Mouse (Mus musculus): ENCODE measurements around the gene Ptprg.

- TF ChIP-seq CHD2 (IDR thresholded peaks at IDR 0.05; ENCODE audit: low read length) (no peak), CTCF (IDR thresholded peaks at IDR 0.05 in 2 of 3, conservative IDR thresholded peaks at IDR 0.05 in 1 of 3; ENCODE audit: control insufficient read depth in 1 of 3, insufficient read depth in 1 of 3, low read depth in 2 of 3, low read length in 3 of 3, poor library complexity in 1 of 3, severe bottlenecking in 1 of 3) (no peak), TBP (IDR thresholded peaks at IDR 0.05; ENCODE audit: low read depth, low read length) (no peak), MAFK (IDR thresholded peaks at IDR 0.05; ENCODE audit: borderline replicate concordance, low read depth, low read length) (no peak), ELF1 (IDR thresholded peaks at IDR 0.05; ENCODE audit: low read depth, low read length) (no peak), TCF12 (IDR thresholded peaks at IDR 0.05; ENCODE audit: low read depth, low read length) (no peak)
Observed at GRCm38 (mm10) chr14:11553679-11554305, 460 bp downstream of the Ptprg start.
